Mouse (Mus musculus) embryonic fibroblast, embryonic 13.5 days (primary cell): Measurements from ENCODE around the gene 1700016C15Rik.

Source experiments
- CTCF ChIP-seq: IDR thresholded peaks from 2 replicates; pipeline ENCODE4 v1.5.1; 2011; ENCODE audit warnings: mild to moderate bottlenecking, control low read depth, low read length, moderate library complexity, borderline replicate concordance; ENCODE audit not compliant: insufficient read depth
- POLR2A ChIP-seq: IDR thresholded peaks from 2 replicates; pipeline ENCODE4 v1.6.1; 2011; ENCODE audit warnings: low read depth, mild to moderate bottlenecking, control low read depth, low read length, moderate library complexity

DNA sequence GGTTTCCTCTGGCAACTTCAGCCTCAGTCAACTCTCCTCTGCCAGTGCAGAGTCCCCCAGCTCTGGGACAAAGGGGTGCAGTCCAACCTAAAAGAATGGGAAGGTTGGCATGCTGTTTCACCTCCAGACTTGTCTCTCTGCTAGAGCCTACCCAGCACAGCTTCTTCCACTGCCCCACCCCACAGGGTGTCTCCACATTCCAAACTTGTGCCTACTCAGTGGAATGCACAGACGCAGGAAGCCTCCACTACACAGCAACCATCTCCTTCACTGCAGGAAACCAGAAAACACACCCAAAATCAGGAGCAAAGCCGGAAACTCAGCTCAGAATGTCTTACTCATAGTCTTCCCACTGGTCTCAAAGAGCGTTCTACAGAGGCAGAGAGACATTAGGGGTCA, 10.6 kb upstream of the 1700016C15Rik start:
- no peak for TF ChIP-seq CTCF
- TF ChIP-seq POLR2A = no peak
